Mouse (Mus musculus): Measurements from ENCODE around the gene Gm17428. TPM values are rescaled to one million over a fixed set of nuclear protein-coding genes. Genes with fewer than 3 reads are reported as not detected.

Gene Gm17428
- polyA plus RNA-seq, 1 experiment: not detected

DNA sequence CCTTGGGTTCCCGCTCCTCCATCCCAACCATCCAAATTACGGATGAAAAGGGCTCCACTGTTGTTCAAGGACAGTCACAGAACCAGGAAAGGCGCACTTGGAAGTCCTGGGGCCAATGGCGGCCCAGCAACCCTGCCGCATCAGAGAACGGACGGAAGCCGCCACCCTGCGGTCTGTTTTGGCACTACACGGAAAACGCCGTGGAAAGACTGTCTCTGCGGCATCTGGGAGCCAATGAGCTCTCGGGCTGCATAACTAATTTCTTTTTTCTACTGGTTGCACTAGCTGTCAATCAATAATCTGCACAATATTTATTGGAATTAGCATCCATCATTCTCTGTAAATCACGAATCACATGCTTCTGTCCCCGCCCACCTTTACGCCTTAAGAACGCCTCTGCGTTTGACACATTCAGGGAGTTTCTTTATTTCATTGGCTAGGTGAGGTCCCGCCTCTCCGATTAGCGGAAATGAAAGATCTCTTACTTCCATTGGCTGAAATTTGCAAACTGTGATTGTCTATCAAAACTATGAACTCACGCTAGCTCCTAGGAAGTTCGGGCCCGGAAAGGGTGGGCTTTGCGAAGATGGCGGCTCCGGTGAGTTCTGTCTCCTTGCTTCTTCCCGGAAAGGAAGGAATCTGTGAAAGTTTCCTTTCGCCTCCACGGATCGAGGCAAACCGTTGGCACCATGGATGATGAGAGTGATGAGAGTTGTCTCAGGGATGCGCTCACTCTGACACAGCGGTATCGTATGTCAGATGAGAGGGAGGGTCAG lies 38.4 kb downstream of the Gm17428 start, which contains the start of gene Ngdn:
Gene Ngdn, plus strand, starts transcription at position 464 of the 776 bp plus-strand sequence.
- WGBS: under 1% methylated on average over 36 of the region's 36 CpGs
- Histone ChIP-seq H3K4me3 (replicated peaks; ENCODE audit: extremely low read depth, low read depth, low read length) (peak within 1 kb of the TSS; percentile 98), H3K4me1 (ENCODE audit: control insufficient read depth, insufficient read depth, low read length) (no peaks in the 10 kb centered on the region; the same call in 1 of the 2 replicates)
- DNase-seq: peak; percentile 98
- TF ChIP-seq CTCF (IDR thresholded peaks at IDR 0.05; ENCODE audit: insufficient read depth, low read length): peak; percentile 74
- TF ChIP-seq POLR2A (IDR thresholded peaks at IDR 0.05; ENCODE audit: borderline replicate concordance, extremely low read depth, low read depth, low read length): peak; percentile 87

DNA sequence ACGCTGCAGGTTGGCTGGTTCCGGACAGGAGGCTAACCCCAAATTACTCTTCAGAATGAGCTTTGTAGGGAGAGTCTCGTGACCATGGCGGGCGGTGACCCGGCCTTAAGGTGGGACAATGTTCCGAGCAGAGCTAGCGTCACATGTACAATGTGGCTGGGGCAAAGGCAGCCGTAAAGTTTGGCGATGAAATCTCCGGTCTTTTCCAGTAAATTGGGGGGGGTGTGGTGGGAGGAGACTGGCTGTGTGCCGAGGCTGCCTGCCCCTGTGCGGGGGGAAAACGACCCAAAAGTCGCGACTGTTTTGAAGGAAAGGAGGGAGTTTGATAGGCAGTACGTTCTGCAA lies 39.0 kb downstream of the Gm17428 start:
- under 1% methylated on average over 17 of the region's 17 CpGs for WGBS
- no peaks in the 10 kb centered on the region; the same call in 1 of the 2 replicates for H3K4me1 ChIP-seq (ENCODE audit: control insufficient read depth, insufficient read depth, low read length)
- no peak for DNase-seq
- no peak for TF ChIP-seq POLR2A (IDR thresholded peaks at IDR 0.05; ENCODE audit: borderline replicate concordance, extremely low read depth, low read depth, low read length)
- TF ChIP-seq CTCF (IDR thresholded peaks at IDR 0.05; ENCODE audit: insufficient read depth, low read length): no peak
- peak overlapping the region; percentile 98 for H3K4me3 ChIP-seq (replicated peaks; ENCODE audit: extremely low read depth, low read depth, low read length)

- WGBS: 84% methylated on average over 16 of the region's 16 CpGs
- DNase-seq: no peak
- Histone ChIP-seq H3K4me3 (replicated peaks; ENCODE audit: extremely low read depth, low read depth, low read length) (no peak overlapping the region), H3K4me1 (ENCODE audit: control insufficient read depth, insufficient read depth, low read length) (no peaks in the 10 kb centered on the region; the same call in 1 of the 2 replicates)
- no peak for TF ChIP-seq CTCF (IDR thresholded peaks at IDR 0.05; ENCODE audit: insufficient read depth, low read length)
- no peak for TF ChIP-seq POLR2A (IDR thresholded peaks at IDR 0.05; ENCODE audit: borderline replicate concordance, extremely low read depth, low read depth, low read length)
These were observed 40.1 kb downstream of the Gm17428 start for GRCm38 (mm10) chr14:55016876-55017275.

GRCm38 (mm10) chr14:55020394-55020793 lies 43.7 kb downstream of the Gm17428 start:
- Histone ChIP-seq H3K4me3 (replicated peaks; ENCODE audit: extremely low read depth, low read depth, low read length) (no peak overlapping the region), H3K4me1 (ENCODE audit: control insufficient read depth, insufficient read depth, low read length) (no peaks in the 10 kb centered on the region; the same call in 1 of the 2 replicates)
- TF ChIP-seq CTCF (IDR thresholded peaks at IDR 0.05; ENCODE audit: insufficient read depth, low read length): no peak
- TF ChIP-seq POLR2A (IDR thresholded peaks at IDR 0.05; ENCODE audit: borderline replicate concordance, extremely low read depth, low read depth, low read length): no peak
- DNase-seq: no peak
- WGBS: 89% methylated on average over 9 of the region's 9 CpGs

GRCm38 (mm10) chr14:55023011-55023410 lies 46.3 kb downstream of the Gm17428 start:
- no peak overlapping the region for H3K4me3 ChIP-seq (replicated peaks; ENCODE audit: extremely low read depth, low read depth, low read length)
- H3K4me1 ChIP-seq (ENCODE audit: control insufficient read depth, insufficient read depth, low read length): no peaks in the 10 kb centered on the region
- no peak for DNase-seq
- no peak for TF ChIP-seq POLR2A (IDR thresholded peaks at IDR 0.05; ENCODE audit: borderline replicate concordance, extremely low read depth, low read depth, low read length)
- TF ChIP-seq CTCF (IDR thresholded peaks at IDR 0.05; ENCODE audit: insufficient read depth, low read length): no peak
- 89% methylated on average over 15 of the region's 15 CpGs for WGBS

- TF ChIP-seq POLR2A (IDR thresholded peaks at IDR 0.05; ENCODE audit: borderline replicate concordance, extremely low read depth, low read depth, low read length) (no peak), CTCF (IDR thresholded peaks at IDR 0.05; ENCODE audit: insufficient read depth, low read length) (peak; percentile 62)
- 64% methylated on average over 7 of the region's 7 CpGs for WGBS
- DNase-seq: peak; percentile 36
These were observed 47.5 kb downstream of the Gm17428 start for GRCm38 (mm10) chr14:55024236-55024635.

DNA sequence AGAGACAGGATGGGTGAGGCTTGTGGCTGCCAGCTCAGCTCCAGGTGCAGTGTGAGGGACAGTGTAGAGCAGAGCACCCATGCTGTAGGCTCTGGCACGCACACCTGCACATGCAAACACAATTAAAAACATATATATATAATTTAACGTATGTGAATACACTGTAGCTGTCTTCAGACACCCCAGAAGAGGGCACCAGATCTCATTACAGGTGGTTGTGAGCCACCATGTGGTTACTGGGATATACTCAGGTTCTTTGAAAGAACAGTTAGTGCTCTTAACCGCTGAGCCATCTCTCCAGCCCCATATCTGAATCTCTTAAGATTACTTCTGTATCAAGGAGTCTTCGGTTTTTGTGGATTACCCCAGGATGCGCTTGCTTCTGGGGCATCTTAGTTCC lies 48.8 kb downstream of the Gm17428 start:
- TF ChIP-seq POLR2A (IDR thresholded peaks at IDR 0.05; ENCODE audit: borderline replicate concordance, extremely low read depth, low read depth, low read length) (no peak), CTCF (IDR thresholded peaks at IDR 0.05; ENCODE audit: insufficient read depth, low read length) (no peak)
- Histone ChIP-seq H3K4me1 (ENCODE audit: control insufficient read depth, insufficient read depth, low read length) (no peaks in the 10 kb centered on the region), H3K4me3 (replicated peaks; ENCODE audit: extremely low read depth, low read depth, low read length) (no peak overlapping the region)
- 79% methylated on average over 5 of the region's 5 CpGs for WGBS
- no peak for DNase-seq

More at GRCm38 (mm10) chr14:55024236-55024635, 47.5 kb downstream of the Gm17428 start:
- Histone ChIP-seq H3K4me1 (ENCODE audit: control insufficient read depth, insufficient read depth, low read length) (no peaks in the 10 kb centered on the region), H3K4me3 (replicated peaks; ENCODE audit: extremely low read depth, low read depth, low read length) (no peak overlapping the region)

Other genes with a start within 250 kb of the Gm17428 start
- 2.9 and 4.0 TPM in 2 replicates for gene Slc7a8, start 195.0 kb upstream of the Gm17428 start, polyA plus RNA-seq (2012; rRNA removed)
- gene Rnf212b, start 162.8 kb upstream of the Gm17428 start, polyA plus RNA-seq (2012; rRNA removed): not detected in 2 replicates
- 3.3 and 5.3 TPM in 2 replicates for gene Homez, start 106.0 kb upstream of the Gm17428 start, polyA plus RNA-seq (2012; rRNA removed)
- gene Ppp1r3e, start 99.4 kb upstream of the Gm17428 start, polyA plus RNA-seq (2012; rRNA removed): 17.8 and 24.4 TPM in 2 replicates
- gene Bcl2l2, start 93.6 kb upstream of the Gm17428 start, polyA plus RNA-seq (2012; rRNA removed): 69.3 and 70.1 TPM in 2 replicates
- gene Gm20521, start 93.5 kb upstream of the Gm17428 start, polyA plus RNA-seq (2012; rRNA removed): 6.8 TPM in 1 of 2 replicates, not detected in the other
- 77.5 and 112 TPM in 2 replicates for gene Pabpn1, start 84.4 kb upstream of the Gm17428 start, polyA plus RNA-seq (2012; rRNA removed)
- 61.8 and 63.8 TPM in 2 replicates for gene Slc22a17, start 63.8 kb upstream of the Gm17428 start, polyA plus RNA-seq (2012; rRNA removed)
- gene Efs, start 50.8 kb upstream of the Gm17428 start, polyA plus RNA-seq (2012; rRNA removed): 11.8 and 16.3 TPM in 2 replicates
- gene Il25, start 44.2 kb upstream of the Gm17428 start, polyA plus RNA-seq (2012; rRNA removed): not detected in 2 replicates
- gene Cmtm5, start 40.7 kb upstream of the Gm17428 start, polyA plus RNA-seq (2012; rRNA removed): 0.69 and 2.2 TPM in 2 replicates
- gene Myh6, start 10.0 kb upstream of the Gm17428 start, polyA plus RNA-seq (2012; rRNA removed): 82.5 and 128 TPM in 2 replicates
- 8.0 and 13.3 TPM in 2 replicates for gene Myh7, start 17.7 kb downstream of the Gm17428 start, polyA plus RNA-seq (2012; rRNA removed)
- gene Ngdn, start 38.5 kb downstream of the Gm17428 start, polyA plus RNA-seq (2012; rRNA removed): 12.7 and 17.0 TPM in 2 replicates
- 1.7 and 2.3 TPM in 2 replicates for gene Zfhx2, start 115.4 kb downstream of the Gm17428 start, polyA plus RNA-seq (2012; rRNA removed)
- gene Thtpa, start 117.9 kb downstream of the Gm17428 start, polyA plus RNA-seq (2012; rRNA removed): 5.2 and 9.2 TPM in 2 replicates
- gene Ap1g2, start 129.7 kb downstream of the Gm17428 start, polyA plus RNA-seq (2012; rRNA removed): 23.8 and 30.8 TPM in 2 replicates
- gene Jph4, start 140.0 kb downstream of the Gm17428 start, polyA plus RNA-seq (2012; rRNA removed): 0.32 and 0.43 TPM in 2 replicates
- not detected in 2 replicates for gene Dhrs2, start 245.1 kb downstream of the Gm17428 start, polyA plus RNA-seq (2012; rRNA removed)